Mouse (Mus musculus) right cerebral cortex, postnatal 36 days (tissue): Measurements from ENCODE around the gene Gm10719.
"Not testable (repeated sequence)": the region's sequence is repeated elsewhere in the genome, so short reads cannot be mapped to it uniquely, and the experiment has no call there.

Source experiments
- DNase-seq, 2 experiments: peaks; one replicate each; pipeline ENCODE4 v3.0.0; 2022; ENCODE audit warnings: low spot score in 2 of 2, mixed read lengths in 1 of 2

Gm10719 gene

GRCm38 (mm10) chr9:3017108-3017507 lies at the start of gene Gm10719:
TSS of gene Gm10719 (plus strand) at chr9:3017408.
- not testable (repeated sequence) for DNase-seq

- not testable (repeated sequence) for DNase-seq
Measured at GRCm38 (mm10) chr9:3000445-3000972, 16.7 kb upstream of the Gm10719 start, which contains the start of gene Gm10722. TSS of gene Gm10722 (plus strand) at chr9:3000922.

GRCm38 (mm10) chr9:3001006-3001405 lies 16.2 kb upstream of the Gm10719 start:
- DNase-seq: not testable (repeated sequence)

DNA sequence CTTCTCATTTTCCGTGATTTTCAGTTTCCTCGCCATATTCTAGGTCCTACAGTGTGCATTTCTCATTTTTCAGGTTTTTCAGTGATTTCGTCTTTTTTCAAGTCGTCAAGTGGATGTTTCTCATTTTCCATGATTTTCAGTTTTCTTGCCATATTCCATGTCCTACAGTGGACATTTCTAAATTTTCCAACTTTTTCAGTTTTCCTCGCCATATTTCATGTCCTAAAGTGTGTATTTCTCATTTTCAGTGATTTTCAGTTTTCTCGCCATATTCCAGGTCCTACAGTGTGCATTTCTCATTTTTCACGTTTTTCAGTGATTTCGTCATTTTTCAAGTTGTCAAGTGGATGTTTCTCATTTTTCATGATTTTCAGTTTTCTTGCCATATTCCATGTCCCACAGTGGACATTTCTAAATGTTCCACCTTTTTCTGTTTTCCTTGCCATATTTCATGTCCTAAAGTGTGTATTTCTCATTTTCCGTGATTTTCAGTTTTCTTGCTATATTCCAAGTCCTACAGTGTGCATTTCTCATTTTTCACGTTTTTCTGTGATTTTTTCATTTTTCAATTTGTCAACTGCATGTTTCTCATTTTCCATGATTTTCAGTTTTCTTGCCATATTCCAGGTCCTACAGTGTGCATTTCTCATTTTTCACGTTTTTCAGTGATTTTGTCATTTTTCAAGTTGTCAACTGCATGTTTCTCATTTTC lies 15.1 kb upstream of the Gm10719 start:
- peak; percentile 94 to 96 for DNase-seq

DNA sequence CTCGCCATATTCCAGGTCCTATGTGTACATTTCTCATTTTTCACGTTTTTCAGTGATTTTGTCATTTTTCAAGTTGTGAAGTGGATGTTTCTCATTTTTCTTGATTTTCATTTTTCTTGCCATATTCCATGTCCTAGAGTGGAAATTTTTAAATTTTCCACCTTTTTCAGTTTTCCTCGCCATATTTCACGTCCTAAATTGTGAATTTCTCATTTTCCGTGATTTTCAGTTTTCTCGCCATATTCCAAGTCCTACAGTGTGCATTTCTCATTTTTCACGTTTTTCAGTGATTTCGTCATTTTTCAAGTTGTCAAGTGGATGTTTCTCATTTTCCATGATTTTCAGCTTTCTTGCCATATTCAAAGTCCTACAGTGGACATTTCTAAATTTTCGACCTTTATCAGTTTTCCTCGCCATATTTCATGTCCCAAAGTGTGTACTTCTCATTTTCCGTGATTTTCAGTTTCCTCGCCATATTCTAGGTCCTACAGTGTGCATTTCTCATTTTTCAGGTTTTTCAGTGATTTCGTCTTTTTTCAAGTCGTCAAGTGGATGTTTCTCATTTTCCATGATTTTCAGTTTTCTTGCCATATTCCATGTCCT lies 14.3 kb upstream of the Gm10719 start, which contains the start of gene Gm11168:
TSS of gene Gm11168 (plus strand) at position 553 of the 603 bp plus-strand sequence.
- not testable (repeated sequence) for DNase-seq

DNA sequence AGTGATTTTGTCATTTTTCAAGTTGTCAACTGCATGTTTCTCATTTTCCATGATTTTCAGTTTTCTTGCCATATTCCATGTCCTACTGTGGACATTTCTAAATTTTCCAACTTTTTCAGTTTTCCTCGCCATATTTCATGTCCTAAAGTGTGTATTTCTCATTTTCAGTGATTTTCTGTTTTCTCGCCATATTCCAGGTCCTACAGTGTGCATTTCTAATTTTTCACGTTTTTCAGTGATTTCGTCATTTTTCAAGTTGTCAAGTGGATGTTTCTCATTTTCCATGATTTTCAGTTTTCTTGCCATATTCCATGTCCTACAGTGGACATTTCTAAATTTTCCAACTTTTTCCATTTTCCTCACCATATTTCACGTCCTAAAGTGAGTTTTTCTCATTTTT lies 11.0 kb upstream of the Gm10719 start:
- not testable (repeated sequence) for DNase-seq

DNA sequence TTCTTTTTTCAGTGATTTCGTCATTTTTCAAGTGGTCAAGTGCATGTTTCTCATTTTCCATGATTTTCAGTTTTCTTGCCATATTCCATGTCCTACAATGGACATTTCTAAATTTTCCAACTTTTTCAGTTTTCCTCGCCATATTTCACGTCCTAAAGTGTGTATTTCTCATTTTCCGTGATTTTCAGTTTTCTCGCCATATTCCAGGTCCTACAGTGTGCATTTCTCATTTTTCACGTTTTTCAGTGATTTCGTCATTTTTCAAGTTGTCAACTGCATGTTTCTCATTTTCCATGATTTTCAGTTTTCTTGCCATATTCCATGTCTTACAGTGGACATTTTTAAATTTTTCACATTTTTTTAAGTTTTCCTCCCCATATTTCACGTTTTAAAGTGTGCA lies 10.6 kb upstream of the Gm10719 start:
- peak; percentile 89 to 92 for DNase-seq

GRCm38 (mm10) chr9:3007272-3007671 lies 9.9 kb upstream of the Gm10719 start:
- not testable (repeated sequence) for DNase-seq

GRCm38 (mm10) chr9:3009331-3009730 lies 7.9 kb upstream of the Gm10719 start:
- not testable (repeated sequence) for DNase-seq

DNA sequence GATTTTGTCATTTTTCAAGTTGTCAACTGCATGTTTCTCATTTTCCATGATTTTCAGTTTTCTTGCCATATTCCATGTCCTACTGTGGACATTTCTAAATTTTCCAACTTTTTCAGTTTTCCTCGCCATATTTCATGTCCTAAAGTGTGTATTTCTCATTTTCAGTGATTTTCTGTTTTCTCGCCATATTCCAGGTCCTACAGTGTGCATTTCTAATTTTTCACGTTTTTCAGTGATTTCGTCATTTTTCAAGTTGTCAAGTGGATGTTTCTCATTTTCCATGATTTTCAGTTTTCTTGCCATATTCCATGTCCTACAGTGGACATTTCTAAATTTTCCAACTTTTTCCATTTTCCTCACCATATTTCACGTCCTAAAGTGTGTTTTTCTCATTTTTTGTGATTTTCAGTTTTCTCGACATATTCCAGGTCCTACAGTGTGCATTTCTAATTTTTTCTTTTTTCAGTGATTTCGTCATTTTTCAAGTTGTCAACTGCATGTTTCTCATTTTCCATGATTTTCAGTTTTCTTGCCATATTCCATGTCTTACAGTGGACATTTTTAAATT lies 5.1 kb upstream of the Gm10719 start:
- not testable (repeated sequence) for DNase-seq

DNA sequence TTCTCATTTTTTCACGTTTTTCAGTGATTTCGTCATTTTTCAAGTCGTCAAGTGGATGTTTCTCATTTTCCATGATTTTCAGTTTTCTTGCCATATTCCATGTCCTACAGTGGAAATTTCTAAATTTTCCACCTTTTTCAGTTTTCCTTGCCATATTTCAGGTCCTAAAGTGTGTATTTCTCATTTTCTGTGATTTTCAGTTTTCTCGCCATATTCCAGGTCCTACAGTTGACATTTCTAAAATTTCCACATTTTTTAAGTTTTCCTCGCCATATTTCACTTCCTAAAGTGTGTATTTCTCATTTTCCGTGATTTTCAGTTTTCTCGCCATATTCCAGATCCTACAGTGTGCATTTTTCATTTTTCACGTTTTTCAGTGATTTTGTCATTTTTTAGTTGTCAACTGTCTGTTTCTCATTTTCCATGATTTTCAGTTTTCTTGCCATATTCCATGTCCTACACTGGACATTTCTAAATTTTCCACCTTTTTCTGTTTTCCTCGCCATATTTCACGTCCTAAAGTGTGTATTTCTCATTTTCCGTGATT lies 4.4 kb upstream of the Gm10719 start, which contains the start of gene Gm10721:
TSS of gene Gm10721 (plus strand) at position 408 of the 547 bp plus-strand sequence.
- not testable (repeated sequence) for DNase-seq

- not testable (repeated sequence) for DNase-seq
Measured at GRCm38 (mm10) chr9:3015354-3015753, 1.9 kb upstream of the Gm10719 start, which contains the start of gene Gm10720. TSS of gene Gm10720 (plus strand) at chr9:3015654.

- not testable (repeated sequence) for DNase-seq
Measured at GRCm38 (mm10) chr9:3015896-3016295, 1.3 kb upstream of the Gm10719 start.

DNA sequence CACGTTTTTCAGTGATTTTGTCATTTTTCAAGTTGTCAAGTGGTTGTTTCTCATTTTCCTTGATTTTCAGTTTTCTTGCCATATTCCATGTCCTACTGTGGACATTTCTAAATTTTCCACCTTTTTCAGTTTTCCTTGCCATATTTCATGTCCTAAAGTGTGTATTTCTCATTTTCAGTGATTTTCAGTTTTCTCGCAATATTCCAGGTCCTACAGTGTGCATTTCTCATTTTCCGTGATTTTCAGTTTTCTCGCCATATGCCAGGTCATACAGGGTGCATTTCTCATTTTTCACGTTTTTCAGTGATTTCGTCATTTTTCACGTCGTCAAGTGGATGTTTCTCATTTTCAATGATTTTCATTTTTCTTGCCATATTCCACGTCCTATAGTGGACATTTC lies 1.7 kb downstream of the Gm10719 start:
- DNase-seq: peak; percentile 40 to 59

- DNase-seq: peak; percentile 32 to 41
Measured at GRCm38 (mm10) chr9:3019835-3020727, 2.9 kb downstream of the Gm10719 start.

GRCm38 (mm10) chr9:3022316-3023008 lies 5.3 kb downstream of the Gm10719 start:
- peak; percentile 45 to 51 for DNase-seq

GRCm38 (mm10) chr9:3023312-3023984 lies 6.2 kb downstream of the Gm10719 start, which contains the start of gene Gm10718:
TSS of gene Gm10718 (plus strand) at chr9:3023547.
- not testable (repeated sequence) for DNase-seq

GRCm38 (mm10) chr9:3023985-3024648 lies 6.9 kb downstream of the Gm10719 start:
- peak; percentile 49 to 54 for DNase-seq

- DNase-seq: peak; percentile 8 to 12
Measured at GRCm38 (mm10) chr9:3024912-3025467, 7.8 kb downstream of the Gm10719 start, which contains the start of gene Gm10717. TSS of gene Gm10717 (plus strand) at chr9:3025417.
